Mouse (Mus musculus): ENCODE measurements around the gene Gm10447. TPM values are rescaled to one million over a fixed set of nuclear protein-coding genes. Genes with fewer than 3 reads are reported as not detected.

The Gm10447 gene
- polyA plus RNA-seq, 1 experiment = not detected

- TF ChIP-seq CTCF (IDR thresholded peaks at IDR 0.05; ENCODE audit: extremely low read depth, insufficient read length, insufficient replicate concordance, low read depth, low read length) (no peak), POLR2A (IDR thresholded peaks at IDR 0.05; ENCODE audit: low read depth, low read length) (no peak)
- no peaks in the 10 kb centered on the region for H3K27me3 ChIP-seq (ENCODE audit: control insufficient read depth, insufficient read depth, low read length)
- H3K4me3 ChIP-seq (ENCODE audit: low read depth, low read length) = no peak overlapping the region
- peak overlapping the region; percentile 57 for H3K27ac ChIP-seq (ENCODE audit: insufficient read depth, low read depth, low read length)
- 57% methylated on average over 3 of the region's 3 CpGs for WGBS
- H3K4me1 ChIP-seq (ENCODE audit: control insufficient read depth, insufficient read depth, insufficient read length, low read length) = peaks cover 34% of the 10 kb centered on the region
- peaks cover 20% of the 10 kb centered on the region for H3K36me3 ChIP-seq (ENCODE audit: control insufficient read depth, insufficient read depth, low read length)
These were observed 31.7 kb downstream of the Gm10447 start for GRCm38 (mm10) chr11:53425251-53425650.

- peaks cover 34% of the 10 kb centered on the region for H3K4me1 ChIP-seq (ENCODE audit: control insufficient read depth, insufficient read depth, insufficient read length, low read length)
- peaks cover 20% of the 10 kb centered on the region for H3K36me3 ChIP-seq (ENCODE audit: control insufficient read depth, insufficient read depth, low read length)
- WGBS = 62% methylated on average over 2 of the region's 2 CpGs
- TF ChIP-seq POLR2A (IDR thresholded peaks at IDR 0.05; ENCODE audit: low read depth, low read length) = no peak
- TF ChIP-seq CTCF (IDR thresholded peaks at IDR 0.05; ENCODE audit: extremely low read depth, insufficient read length, insufficient replicate concordance, low read depth, low read length) = no peak
- no peak overlapping the region for H3K4me3 ChIP-seq (ENCODE audit: low read depth, low read length)
- no peaks in the 10 kb centered on the region for H3K27me3 ChIP-seq (ENCODE audit: control insufficient read depth, insufficient read depth, low read length)
- H3K27ac ChIP-seq (ENCODE audit: insufficient read depth, low read depth, low read length) = no peak overlapping the region
These were observed 32.1 kb downstream of the Gm10447 start for GRCm38 (mm10) chr11:53424826-53425225.

- Histone ChIP-seq H3K4me3 (ENCODE audit: low read depth, low read length) (peak within 1 kb of the TSS; percentile 52), H3K27ac (ENCODE audit: insufficient read depth, low read depth, low read length) (peak within 1 kb of the TSS; percentile 86), H3K4me1 (ENCODE audit: control insufficient read depth, insufficient read depth, insufficient read length, low read length) (peaks cover 23% of the 10 kb centered on the region; the same call in 1 of the 2 replicates), H3K27me3 (ENCODE audit: control insufficient read depth, insufficient read depth, low read length) (no peaks in the 10 kb centered on the region), H3K36me3 (ENCODE audit: control insufficient read depth, insufficient read depth, low read length) (peaks cover 16% of the 10 kb centered on the region)
- TF ChIP-seq CTCF (IDR thresholded peaks at IDR 0.05; ENCODE audit: extremely low read depth, insufficient read length, insufficient replicate concordance, low read depth, low read length) = peak; percentile 33; the same call in 1 of the 2 replicates
- TF ChIP-seq POLR2A (IDR thresholded peaks at IDR 0.05; ENCODE audit: low read depth, low read length) = no peak
- 27% methylated on average over 4 of the region's 4 CpGs for WGBS
These were observed 33.9 kb downstream of the Gm10447 start, which contains the start of gene Leap2 for GRCm38 (mm10) chr11:53423036-53423435. Gene Leap2 (minus strand): TSS chr11:53423170.

- TF ChIP-seq CTCF (IDR thresholded peaks at IDR 0.05; ENCODE audit: extremely low read depth, insufficient read length, insufficient replicate concordance, low read depth, low read length) (no peak), POLR2A (IDR thresholded peaks at IDR 0.05; ENCODE audit: low read depth, low read length) (no peak)
- no peak overlapping the region for H3K4me3 ChIP-seq (ENCODE audit: low read depth, low read length)
- H3K4me1 ChIP-seq (ENCODE audit: control insufficient read depth, insufficient read depth, insufficient read length, low read length) = peaks cover 4% of the 10 kb centered on the region
- H3K36me3 ChIP-seq (ENCODE audit: control insufficient read depth, insufficient read depth, low read length) = peaks cover 40% of the 10 kb centered on the region
- H3K27ac ChIP-seq (ENCODE audit: insufficient read depth, low read depth, low read length) = peak overlapping the region; percentile 92
- H3K27me3 ChIP-seq (ENCODE audit: control insufficient read depth, insufficient read depth, low read length) = no peaks in the 10 kb centered on the region
These were observed 38.9 kb downstream of the Gm10447 start for GRCm38 (mm10) chr11:53418048-53418447.

- H3K36me3 ChIP-seq (ENCODE audit: control insufficient read depth, insufficient read depth, low read length) = peaks cover 60% of the 10 kb centered on the region
- 89% methylated on average over 4 of the region's 4 CpGs for WGBS
These were observed 43.0 kb downstream of the Gm10447 start for GRCm38 (mm10) chr11:53413871-53414270.

GRCm38 (mm10) chr11:53411738-53412137 is 45.2 kb downstream of the Gm10447 start:
- no peaks in the 10 kb centered on the region for H3K4me1 ChIP-seq (ENCODE audit: control insufficient read depth, insufficient read depth, insufficient read length, low read length)
- no peaks in the 10 kb centered on the region for H3K27me3 ChIP-seq (ENCODE audit: control insufficient read depth, insufficient read depth, low read length)
- H3K27ac ChIP-seq (ENCODE audit: insufficient read depth, low read depth, low read length) = no peak overlapping the region
- H3K36me3 ChIP-seq (ENCODE audit: control insufficient read depth, insufficient read depth, low read length) = peaks cover 69% of the 10 kb centered on the region
- no peak for TF ChIP-seq CTCF (IDR thresholded peaks at IDR 0.05; ENCODE audit: extremely low read depth, insufficient read length, insufficient replicate concordance, low read depth, low read length)
- no peak for TF ChIP-seq POLR2A (IDR thresholded peaks at IDR 0.05; ENCODE audit: low read depth, low read length)
- H3K4me3 ChIP-seq (ENCODE audit: low read depth, low read length) = no peak overlapping the region

More at GRCm38 (mm10) chr11:53413871-53414270, 43.0 kb downstream of the Gm10447 start:
- no peak overlapping the region for H3K4me3 ChIP-seq (ENCODE audit: low read depth, low read length)
- no peaks in the 10 kb centered on the region for H3K27me3 ChIP-seq (ENCODE audit: control insufficient read depth, insufficient read depth, low read length)
- no peak overlapping the region for H3K27ac ChIP-seq (ENCODE audit: insufficient read depth, low read depth, low read length)
- H3K4me1 ChIP-seq (ENCODE audit: control insufficient read depth, insufficient read depth, insufficient read length, low read length) = peaks cover 4% of the 10 kb centered on the region
- TF ChIP-seq POLR2A (IDR thresholded peaks at IDR 0.05; ENCODE audit: low read depth, low read length) (no peak), CTCF (IDR thresholded peaks at IDR 0.05; ENCODE audit: extremely low read depth, insufficient read length, insufficient replicate concordance, low read depth, low read length) (no peak)

Other genes starting within 250 kb of the Gm10447 start
- 13.3 and 18.6 TPM in 2 replicates for gene Hspa4, start 156.7 kb downstream of the Gm10447 start, polyA plus RNA-seq (2012; rRNA removed)
- gene Zcchc10, start 132.4 kb downstream of the Gm10447 start, polyA plus RNA-seq (2012; rRNA removed) = 1.0 and 1.7 TPM in 2 replicates
- 3.2 and 6.6 TPM in 2 replicates for gene Aff4, start 106.3 kb downstream of the Gm10447 start, polyA plus RNA-seq (2012; rRNA removed)
- gene Leap2, start 33.9 kb downstream of the Gm10447 start, polyA plus RNA-seq (2012; rRNA removed) = 35.6 and 72.2 TPM in 2 replicates
- gene Uqcrq, start 26.3 kb downstream of the Gm10447 start, polyA plus RNA-seq (2012; rRNA removed) = 727 and 1,116 TPM in 2 replicates
- gene Gdf9, start 26.1 kb downstream of the Gm10447 start, polyA plus RNA-seq (2012; rRNA removed) = 0.80 and 1.3 TPM in 2 replicates
- 2.6 and 3.0 TPM in 2 replicates for gene Shroom1, start 95 bp upstream of the Gm10447 start, polyA plus RNA-seq (2012; rRNA removed)
- not detected in 2 replicates for gene Gm9837, start 13.4 kb upstream of the Gm10447 start, polyA plus RNA-seq (2012; rRNA removed)
- gene Gm9945, start 23.1 kb upstream of the Gm10447 start, polyA plus RNA-seq (2012; rRNA removed) = not detected in 2 replicates
- 9.7 and 61.2 TPM in 2 replicates for gene Sowaha, start 23.2 kb upstream of the Gm10447 start, polyA plus RNA-seq (2012; rRNA removed)
- 6.4 and 9.7 TPM in 2 replicates for gene Sept8, start 62.1 kb upstream of the Gm10447 start, polyA plus RNA-seq (2012; rRNA removed)
- gene Kif3a, start 110.3 kb upstream of the Gm10447 start, polyA plus RNA-seq (2012; rRNA removed) = 0.72 and 0.89 TPM in 2 replicates
- gene Il4, start 161.6 kb upstream of the Gm10447 start, polyA plus RNA-seq (2012; rRNA removed) = not detected in 2 replicates
- 0.30 and 0.41 TPM in 2 replicates for gene Il13, start 177.6 kb upstream of the Gm10447 start, polyA plus RNA-seq (2012; rRNA removed)

Measured in small intestine, adult 2 months (tissue).